Mouse (Mus musculus): ENCODE data around the gene Zfand4. TPM values are rescaled to one million over a fixed set of nuclear protein-coding genes. Genes with fewer than 3 reads are reported as not detected.
"Not testable (repeated sequence)": the region's sequence is repeated elsewhere in the genome, so short reads cannot be mapped to it uniquely, and the experiment has no call there.

The Zfand4 gene
- total RNA-seq, 2 experiments from 2014 or later: 7.2 to 8.8 TPM

DNA sequence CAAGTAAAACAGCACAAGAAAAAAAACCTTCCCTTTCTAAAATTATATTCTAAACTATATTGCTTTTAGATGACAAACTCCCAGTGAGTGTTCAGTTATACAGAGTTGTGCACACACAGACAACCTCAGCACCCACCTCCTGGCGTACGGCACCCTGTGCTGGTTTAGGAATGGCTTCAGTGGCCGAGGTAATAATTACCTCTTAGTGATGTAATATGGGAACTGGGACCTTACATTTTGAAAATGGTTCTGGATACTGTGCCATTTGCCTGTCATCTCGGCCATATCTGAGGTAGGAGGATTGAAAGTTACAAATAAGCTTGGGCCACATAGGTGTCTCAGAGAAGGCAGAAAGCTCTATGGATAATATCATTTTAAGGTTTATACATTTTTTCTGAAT is 22.3 kb downstream of the Zfand4 start:
- no peak for DNase-seq (ENCODE audit: extremely low spot score in 1 of 2, low spot score in 2 of 2)
- intact Hi-C loops (cut with DNase I): no loop called here

DNA sequence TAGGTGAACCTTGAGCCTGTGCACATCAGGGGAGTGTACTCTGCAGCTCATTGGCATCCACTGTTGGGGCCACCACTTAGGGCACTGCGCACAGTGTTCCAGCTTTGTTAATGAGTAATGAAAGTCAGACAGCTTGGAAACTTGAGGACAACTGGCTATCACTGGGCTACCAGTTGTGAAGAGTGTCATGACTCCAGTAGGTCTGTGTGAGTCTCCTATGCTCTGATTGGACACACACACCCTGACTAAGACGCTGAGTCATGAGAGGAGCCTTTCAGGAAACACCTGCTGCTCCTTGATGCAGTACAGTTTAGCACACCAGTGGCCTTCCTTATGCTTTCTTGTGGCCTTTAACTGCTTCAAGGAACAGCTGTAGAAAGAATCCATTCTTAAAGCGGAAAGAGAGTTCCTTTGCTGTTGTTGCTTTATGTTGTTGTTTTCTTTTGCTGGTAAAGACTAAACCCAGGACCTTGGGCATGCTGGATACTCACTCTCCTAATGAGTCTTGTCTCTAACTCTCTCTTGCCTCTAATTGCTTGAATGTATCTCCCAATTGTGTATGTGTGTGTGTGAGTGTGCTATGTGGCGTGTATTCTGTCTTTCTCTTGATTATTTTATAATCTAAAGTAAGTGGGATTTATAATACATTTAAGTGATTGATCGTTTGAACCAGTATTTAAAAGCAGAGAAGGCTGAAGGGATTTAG is 23.0 kb downstream of the Zfand4 start:
- no peak for DNase-seq (ENCODE audit: extremely low spot score in 1 of 2, low spot score in 2 of 2)
- intact Hi-C loops (cut with DNase I): no loop called here

DNA sequence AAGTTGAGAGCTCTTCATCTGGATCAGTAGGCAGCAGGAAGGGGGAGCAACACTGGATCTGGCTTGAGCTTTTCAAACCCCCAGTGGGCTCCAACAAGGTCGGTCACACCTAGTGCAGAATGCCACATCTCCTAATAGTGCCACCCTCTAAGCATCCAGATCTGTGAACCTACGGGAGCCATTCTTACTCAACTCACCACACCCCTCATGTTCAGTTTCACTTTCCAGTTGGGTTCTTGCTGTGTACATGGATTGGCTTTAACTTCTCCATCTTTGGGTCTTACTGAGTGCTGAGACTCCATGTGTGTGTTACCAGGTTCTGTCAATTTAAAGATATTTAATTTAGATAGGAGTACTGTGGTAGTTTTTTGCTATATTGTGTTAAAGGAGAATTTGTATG is 47.4 kb downstream of the Zfand4 start:
- DNase-seq (ENCODE audit: extremely low spot score in 1 of 2, low spot score in 2 of 2): no peak
- intact Hi-C loops (cut with DNase I): no loop called here

DNA sequence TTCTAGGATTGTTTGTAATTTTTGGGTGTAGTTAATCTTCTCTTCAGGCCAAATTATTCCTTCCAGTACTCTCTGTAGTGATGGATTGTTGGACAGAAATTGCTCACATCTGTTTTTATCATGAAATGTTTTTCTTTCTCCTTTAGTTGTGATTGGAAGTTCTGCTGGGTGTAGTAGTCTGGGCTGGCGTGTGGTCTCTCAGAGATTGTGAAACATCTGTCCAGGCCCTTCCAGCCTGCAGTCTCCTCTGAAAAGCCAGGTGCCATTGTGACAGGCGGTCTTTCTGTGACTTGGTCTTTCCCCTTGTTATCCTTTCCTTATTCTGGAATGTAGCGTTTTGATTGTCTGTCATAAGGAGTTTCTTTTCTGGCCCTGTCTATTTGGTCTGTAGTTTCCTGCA is 55.2 kb downstream of the Zfand4 start:
- DNase-seq (ENCODE audit: extremely low spot score in 1 of 2, low spot score in 2 of 2): no peak
- intact Hi-C loops (cut with DNase I): no loop called here

DNA sequence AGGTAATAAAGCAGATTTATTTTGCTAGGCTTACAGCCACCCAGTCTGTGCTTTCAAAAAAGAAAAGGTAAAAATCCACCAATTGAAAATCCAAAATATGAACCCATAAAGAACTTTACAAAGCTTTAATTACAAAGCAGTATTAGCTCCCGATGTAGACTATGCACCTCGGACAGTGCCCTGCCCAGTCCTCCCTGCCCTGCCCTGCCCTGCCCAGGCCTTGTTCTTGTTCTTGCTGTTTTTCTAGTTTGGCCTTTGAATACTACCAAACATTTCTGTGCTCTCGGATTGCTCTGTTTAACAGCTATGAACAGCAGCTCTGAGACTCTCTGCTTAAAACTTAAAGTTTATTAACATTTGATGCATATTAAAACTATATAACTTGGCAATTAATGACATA is 62.6 kb downstream of the Zfand4 start:
- intact Hi-C loops (cut with DNase I): no loop called here
- no peak for DNase-seq (ENCODE audit: extremely low spot score in 1 of 2, low spot score in 2 of 2)

DNA sequence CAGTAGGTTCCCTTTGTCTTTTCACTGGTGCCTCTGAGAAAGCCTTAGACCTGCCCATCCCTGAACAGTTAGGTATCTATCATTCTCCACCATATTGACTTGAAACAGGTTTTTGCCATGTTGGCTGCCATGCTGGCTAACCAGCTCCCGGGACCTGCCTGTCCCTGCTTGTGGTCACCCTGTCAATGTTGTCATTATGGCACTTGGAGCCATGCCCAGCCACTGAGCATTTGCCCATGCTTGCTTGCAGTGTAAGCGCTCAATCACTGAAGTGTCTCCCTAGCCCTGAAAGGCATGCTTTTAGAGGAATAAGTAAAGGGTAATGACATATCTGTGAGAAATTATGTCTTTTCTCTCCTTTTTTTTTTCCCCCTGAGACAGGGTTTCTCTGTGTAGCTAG is 67.4 kb downstream of the Zfand4 start:
- intact Hi-C loops (cut with DNase I): no loop called here
- DNase-seq (ENCODE audit: extremely low spot score in 1 of 2, low spot score in 2 of 2): no peak

DNA sequence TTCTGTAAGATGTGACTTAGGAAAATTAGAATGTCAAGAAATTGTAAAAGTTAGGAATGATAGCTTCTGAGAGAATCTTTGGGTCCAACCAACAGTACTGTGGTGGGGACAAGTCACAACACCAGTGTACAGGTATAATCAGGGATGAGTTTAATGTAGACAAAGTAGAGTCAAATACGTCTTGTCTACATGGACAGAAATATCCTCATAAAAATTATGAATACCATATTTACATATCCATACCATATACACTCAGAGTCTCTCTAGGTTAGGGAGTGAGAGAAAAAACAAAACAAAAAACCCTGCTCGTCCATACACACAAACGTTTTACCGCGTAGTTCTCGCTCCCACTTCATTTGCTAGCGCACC is 73.4 kb downstream of the Zfand4 start:
- intact Hi-C loops (cut with DNase I): loop anchor here (5.0 kb wide), 1 partner anchor 85 kb away; no protein-coding TSS in a partner anchor
- DNase-seq (ENCODE audit: extremely low spot score in 1 of 2, low spot score in 2 of 2): no peak

DNA sequence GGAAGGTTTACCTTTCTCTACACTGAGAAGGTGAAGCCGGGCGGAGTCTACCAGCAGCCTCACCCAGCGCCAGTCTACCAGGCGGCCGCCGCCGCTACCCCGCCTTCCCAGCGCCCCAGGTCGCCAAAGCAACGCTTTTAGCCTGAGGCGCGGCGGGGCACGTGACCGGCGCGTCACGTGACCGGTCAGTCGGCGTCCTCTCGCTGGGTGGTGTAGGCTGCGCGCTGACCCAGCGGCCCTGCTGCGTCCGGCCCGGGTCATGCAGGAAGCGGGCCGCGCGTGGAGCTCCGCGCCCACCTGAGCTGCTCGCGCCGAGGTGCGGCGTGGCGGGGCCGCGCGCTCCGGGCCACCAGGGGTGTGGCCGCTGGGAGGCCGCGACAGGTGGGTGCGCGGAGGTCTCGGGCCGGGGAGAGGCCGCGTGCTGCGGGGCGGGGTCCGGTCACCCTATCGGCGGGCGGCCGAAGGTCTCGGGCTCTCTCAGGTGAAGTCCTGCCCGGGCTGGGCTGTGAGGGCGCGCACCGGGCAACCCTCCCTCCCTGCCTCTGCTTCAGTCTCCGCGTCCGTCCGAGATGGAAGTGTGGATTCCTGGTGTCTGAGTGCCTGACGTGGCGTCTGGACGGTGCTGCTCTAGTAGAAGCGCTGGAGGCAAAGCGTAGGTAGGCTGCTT is 73.9 kb downstream of the Zfand4 start, which contains the start of gene March8:
Gene March8, plus strand, starts transcription at position 190 of the 667 bp plus-strand sequence.
- peak; percentile 74 to 93 for DNase-seq (ENCODE audit: extremely low spot score in 1 of 2, low spot score in 2 of 2)
- intact Hi-C loops (cut with DNase I): loop anchor here (5.0 kb wide), 1 partner anchor 84 kb away; no protein-coding TSS in a partner anchor

DNA sequence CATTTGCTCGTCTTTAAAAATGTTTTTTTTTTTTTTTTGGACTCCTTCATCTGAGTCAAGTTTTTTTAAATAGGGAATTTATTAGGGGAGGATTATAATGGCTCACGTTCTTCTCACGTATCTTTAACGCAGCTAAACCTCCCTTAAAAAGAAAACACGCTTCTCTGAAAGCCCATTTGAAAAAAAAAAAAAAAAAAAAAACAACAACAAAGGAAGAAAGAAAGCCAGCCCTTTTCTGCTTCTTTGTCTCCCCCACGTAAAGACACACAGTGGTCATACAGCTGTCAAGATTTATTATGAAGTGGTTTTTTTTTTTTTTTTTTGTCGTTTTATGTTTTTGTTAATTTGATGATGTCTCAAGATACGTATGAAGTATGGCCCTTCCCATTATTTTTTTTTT is 74.5 kb downstream of the Zfand4 start:
- intact Hi-C loops (cut with DNase I): loop anchor here (5.0 kb wide), 1 partner anchor 84 kb away; no protein-coding TSS in a partner anchor
- no peak for DNase-seq (ENCODE audit: extremely low spot score in 1 of 2, low spot score in 2 of 2)

DNA sequence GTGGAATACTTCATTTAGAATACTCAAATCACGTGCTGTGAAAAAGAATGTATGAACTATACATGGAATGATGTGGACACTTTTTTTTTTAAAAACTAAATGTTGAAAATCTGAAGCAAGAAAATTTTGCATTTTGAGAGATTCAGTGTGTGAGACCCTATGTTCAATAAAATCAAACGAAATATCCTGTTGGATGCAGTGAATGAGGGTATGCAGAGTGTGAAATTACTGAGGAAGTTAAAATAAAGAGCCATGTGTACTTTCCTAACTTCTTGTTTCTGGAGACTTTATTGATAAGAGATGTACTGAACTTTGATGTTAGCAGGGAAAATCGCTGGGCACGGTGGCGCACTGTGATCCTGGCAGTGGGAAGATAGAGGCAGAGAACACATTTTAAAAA is 75.1 kb downstream of the Zfand4 start:
- DNase-seq (ENCODE audit: extremely low spot score in 1 of 2, low spot score in 2 of 2): no peak
- intact Hi-C loops (cut with DNase I): loop anchor here (5.0 kb wide), 1 partner anchor 83 kb away; no protein-coding TSS in a partner anchor

DNA sequence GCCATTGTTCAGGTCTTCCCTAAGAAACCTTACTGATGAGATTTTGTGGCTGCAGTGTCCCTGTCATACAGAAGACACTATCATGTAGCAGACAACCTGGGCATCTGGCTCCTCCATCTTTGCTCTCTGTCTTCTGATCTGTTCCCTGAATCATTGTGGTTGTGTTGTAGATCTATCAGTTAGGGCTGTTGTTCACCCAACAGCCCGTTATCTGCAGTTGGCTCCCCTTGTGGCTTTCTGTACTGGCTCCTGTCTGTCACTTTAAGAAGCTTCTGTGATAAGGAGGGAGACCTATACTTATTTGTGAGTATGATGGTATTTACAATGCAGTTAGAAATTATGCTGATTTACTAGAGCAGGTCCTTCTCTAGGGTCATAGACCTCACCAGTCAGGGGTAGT is 76.5 kb downstream of the Zfand4 start:
- intact Hi-C loops (cut with DNase I): no loop called here
- no peak for DNase-seq (ENCODE audit: extremely low spot score in 1 of 2, low spot score in 2 of 2)

DNA sequence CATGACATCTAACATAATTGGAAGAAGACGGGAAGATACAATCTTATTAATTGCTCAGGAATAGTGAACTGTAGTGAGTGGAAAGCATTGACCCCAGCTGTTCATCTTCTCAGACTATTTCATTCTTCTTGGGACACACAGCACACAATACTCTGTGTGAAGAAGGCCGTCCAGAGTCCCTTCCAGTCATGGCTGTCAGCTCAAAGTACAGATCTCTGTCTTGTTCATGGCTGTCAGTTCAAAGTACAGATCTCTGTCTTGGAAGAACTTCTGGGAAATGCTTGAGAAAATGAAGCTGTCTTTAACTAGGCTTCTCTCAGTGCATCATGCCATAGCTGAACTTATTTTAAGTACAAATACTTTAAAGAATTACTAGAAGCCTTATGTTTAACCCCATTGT is 83.9 kb downstream of the Zfand4 start:
- intact Hi-C loops (cut with DNase I): no loop called here
- no peak for DNase-seq (ENCODE audit: extremely low spot score in 1 of 2, low spot score in 2 of 2)

DNA sequence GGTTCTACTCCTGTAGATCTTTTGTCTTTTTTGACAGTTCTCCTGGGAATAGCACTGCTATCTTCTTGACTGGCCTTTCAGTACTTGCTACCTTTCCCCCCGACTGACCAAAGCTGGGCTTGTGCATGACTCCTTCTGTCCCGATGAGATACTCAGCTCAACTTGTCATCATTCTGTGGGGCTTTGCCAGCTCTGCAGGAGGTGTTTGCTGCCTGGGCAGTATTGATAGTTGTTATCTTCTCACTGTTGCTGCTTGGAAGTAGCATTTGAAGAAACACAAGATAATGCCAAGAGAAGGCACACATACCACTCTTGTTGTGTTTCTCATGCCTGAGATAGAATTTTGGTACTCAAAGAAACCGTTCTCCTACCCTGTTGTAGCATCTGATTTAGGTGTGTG is 86.0 kb downstream of the Zfand4 start:
- no peak for DNase-seq (ENCODE audit: extremely low spot score in 1 of 2, low spot score in 2 of 2)
- intact Hi-C loops (cut with DNase I): no loop called here

DNA sequence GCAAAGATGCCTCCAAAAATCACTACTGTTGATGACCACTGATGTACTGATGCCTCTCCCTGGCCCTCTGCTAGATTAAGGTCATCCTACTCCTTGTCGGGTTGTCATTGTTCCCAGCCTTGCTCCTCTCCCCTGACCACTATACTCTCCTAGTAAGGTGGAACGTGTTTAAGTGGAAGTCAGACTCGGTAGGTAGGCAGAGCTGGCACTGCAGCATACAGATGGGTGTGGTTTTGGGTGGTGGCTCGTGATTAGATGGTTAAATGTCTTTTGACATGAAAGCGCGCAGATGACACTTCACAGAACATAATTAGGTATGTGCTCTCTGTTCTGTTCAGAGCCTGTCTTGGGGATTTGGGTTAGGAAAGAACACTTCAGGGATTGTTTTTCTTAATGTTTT is 86.6 kb downstream of the Zfand4 start:
- DNase-seq (ENCODE audit: extremely low spot score in 1 of 2, low spot score in 2 of 2): no peak
- intact Hi-C loops (cut with DNase I): no loop called here

DNA sequence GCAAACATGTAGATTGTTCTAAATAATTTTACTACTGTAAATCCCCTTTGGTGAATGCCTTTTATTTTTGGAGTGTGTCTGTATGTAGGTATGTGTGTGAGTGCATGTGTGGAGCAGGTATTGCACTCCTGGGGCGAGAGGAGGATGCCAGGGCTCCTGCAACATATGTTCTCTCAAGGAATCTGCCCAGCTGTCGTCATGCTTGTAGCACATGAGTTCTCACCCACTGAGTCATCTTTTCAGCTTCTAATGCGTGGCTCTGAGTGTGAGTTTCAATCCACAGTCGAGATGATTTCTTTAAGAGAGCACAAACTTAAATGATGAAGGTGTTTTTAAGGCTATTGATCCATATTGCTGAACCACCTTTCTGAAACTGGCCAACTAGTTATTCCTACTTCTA is 87.5 kb downstream of the Zfand4 start:
- no peak for DNase-seq (ENCODE audit: extremely low spot score in 1 of 2, low spot score in 2 of 2)
- intact Hi-C loops (cut with DNase I): no loop called here

DNA sequence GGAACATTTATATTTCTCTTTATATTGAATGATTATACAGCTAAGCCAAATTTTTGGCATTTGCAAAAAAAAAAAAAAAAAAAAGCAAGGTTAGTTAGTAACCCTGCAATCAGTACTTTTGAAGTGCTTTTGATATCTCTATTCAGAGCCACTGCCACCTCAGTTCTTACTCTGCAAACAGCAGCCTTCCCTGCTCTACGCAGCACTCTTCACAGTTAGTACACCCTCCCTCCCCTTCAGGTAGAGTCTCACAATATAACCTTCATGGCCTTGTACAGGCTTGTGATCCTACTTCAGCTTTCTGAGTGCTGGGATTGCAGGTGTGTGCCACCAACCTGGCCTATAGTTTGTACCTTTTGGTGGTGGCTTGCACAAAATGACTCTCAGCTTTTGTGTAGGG is 89.4 kb downstream of the Zfand4 start:
- intact Hi-C loops (cut with DNase I): no loop called here
- no peak for DNase-seq (ENCODE audit: extremely low spot score in 1 of 2, low spot score in 2 of 2)

DNA sequence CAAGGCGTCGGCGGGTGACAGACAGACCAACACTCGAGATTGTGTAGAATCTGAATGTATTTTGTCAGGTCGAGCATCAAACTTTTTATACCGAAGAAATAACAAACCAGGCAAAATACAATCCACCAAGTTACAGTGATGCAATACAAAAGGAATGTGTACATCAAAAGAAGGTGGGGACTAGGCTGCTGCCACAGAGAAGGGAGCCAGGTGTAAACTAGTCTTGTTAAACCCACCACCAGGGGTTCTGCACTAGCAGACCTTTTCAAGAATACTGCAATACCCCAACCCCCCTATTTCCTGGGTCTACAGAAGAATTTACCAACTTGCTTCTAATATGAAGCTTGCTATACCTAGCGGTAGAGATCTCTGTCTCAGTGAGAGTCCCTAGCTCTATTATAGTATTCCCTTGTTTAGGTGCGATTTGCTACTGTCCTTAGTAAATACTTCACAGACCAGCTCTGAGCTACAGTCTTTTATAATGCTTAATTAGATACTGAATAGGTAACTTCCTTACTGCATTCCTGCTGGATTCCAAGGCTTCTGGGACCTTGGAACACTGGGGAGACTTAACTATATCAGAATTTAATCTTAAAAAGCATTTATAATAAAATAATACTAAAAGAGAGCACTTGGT is 92.4 kb downstream of the Zfand4 start:
- DNase-seq (ENCODE audit: extremely low spot score in 1 of 2, low spot score in 2 of 2); intact Hi-C loops (cut with DNase I): not testable (repeated sequence)

DNA sequence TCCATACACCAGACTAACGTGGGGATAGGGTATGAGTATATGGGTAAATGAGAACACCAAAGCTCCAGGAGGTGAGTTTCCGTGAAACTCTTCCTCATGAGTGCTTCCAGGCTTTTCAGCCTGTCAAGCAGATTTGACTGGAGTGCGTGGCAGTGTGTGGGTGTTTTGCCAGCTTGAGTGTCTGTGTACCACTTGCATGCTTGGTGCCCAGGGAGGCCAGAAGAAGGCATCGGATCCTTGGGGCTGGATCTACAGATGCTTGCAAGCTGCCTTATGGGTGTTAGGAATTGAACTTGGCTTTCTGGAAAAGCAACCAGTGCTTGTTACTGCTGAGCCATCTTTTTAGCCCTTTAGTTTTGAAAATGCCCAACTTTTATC is 92.9 kb downstream of the Zfand4 start:
- intact Hi-C loops (cut with DNase I): no loop called here
- no peak for DNase-seq (ENCODE audit: extremely low spot score in 1 of 2, low spot score in 2 of 2)

DNA sequence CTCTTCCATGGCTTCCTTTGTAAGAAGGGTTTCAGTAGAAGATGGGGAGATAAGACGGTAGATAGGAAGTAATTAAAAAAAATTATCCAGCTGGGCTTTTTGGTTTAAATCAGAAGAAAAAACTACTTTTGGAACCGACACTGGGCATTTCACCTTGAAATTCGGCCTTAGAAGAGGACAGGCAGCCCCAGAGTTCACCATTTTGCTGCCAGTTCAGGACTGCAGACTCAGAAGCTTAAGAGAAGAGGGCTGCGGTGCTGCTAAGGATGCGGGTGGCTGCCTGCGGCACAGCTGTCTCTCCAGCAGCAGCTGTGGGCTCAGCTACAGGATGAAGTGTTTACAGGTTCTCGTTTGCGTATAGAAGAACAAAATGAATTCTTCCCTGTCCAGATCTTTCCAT is 94.0 kb downstream of the Zfand4 start:
- DNase-seq (ENCODE audit: extremely low spot score in 1 of 2, low spot score in 2 of 2): no peak
- intact Hi-C loops (cut with DNase I): no loop called here

DNA sequence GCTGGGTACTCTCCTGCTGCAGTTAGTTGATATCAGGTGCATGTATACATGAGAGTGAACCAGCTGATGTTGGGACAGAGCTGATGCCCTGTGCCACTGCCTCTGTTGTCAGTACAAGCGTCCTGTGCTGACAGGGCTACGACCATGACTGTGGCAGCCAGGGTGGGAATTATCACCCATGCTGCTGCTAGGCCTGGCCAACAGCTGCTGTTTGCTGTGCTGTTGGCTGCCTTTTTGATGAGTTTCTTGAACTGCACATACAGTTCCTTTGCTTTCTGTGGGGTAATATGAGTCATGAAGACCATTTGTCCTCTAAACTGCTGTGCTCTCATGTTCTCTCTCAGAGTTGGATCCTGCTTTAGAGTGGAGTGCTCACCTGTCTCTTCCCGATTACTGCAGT is 95.2 kb downstream of the Zfand4 start:
- intact Hi-C loops (cut with DNase I): no loop called here
- DNase-seq (ENCODE audit: extremely low spot score in 1 of 2, low spot score in 2 of 2): no peak

Measured in left cerebral cortex, postnatal 10 days (tissue).